Mouse (Mus musculus) embryonic facial prominence, embryonic 15.5 days (tissue): ENCODE data around the gene Rasip1. TPM values are rescaled to one million over a fixed set of nuclear protein-coding genes. Genes with fewer than 3 reads are reported as not detected.

Source experiments
- ATAC-seq: fragments of 200-750 bp; cut with Nextera tagmentation; 2 replicates; pipeline ENCODE4 v1.8.0; 2017; ENCODE audit warnings: low read depth, moderate TSS enrichment; ENCODE audit not compliant: insufficient number of reproducible peaks, low FRiP score, low TSS enrichment
- H3K27ac ChIP-seq: fragments of 300-500 bp; sonication (generic); replicated peaks from 2 replicates; pipeline ENCODE4 v1.5.1; 2015; ENCODE audit warnings: mild to moderate bottlenecking, inconsistent platforms
- H3K27me3 ChIP-seq: fragments of 300-500 bp; sonication (generic); 2 replicates; pipeline ENCODE4 v1.6.1; 2015; ENCODE audit warnings: inconsistent platforms
- H3K36me3 ChIP-seq: fragments of 300-500 bp; sonication (generic); 2 replicates; pipeline ENCODE4 v1.6.1; 2015; ENCODE audit warnings: mild to moderate bottlenecking, inconsistent platforms
- H3K4me1 ChIP-seq: fragments of 300-500 bp; sonication (generic); 2 replicates; pipeline ENCODE4 v1.6.1; 2015; ENCODE audit warnings: inconsistent platforms
- H3K4me2 ChIP-seq: fragments of 300-500 bp; sonication (generic); replicated peaks from 2 replicates; pipeline ENCODE4 v1.6.1; 2015; ENCODE audit warnings: mild to moderate bottlenecking, inconsistent platforms
- H3K4me3 ChIP-seq: fragments of 300-500 bp; sonication (generic); replicated peaks from 2 replicates; pipeline ENCODE4 v1.5.1; 2015; ENCODE audit warnings: mild to moderate bottlenecking, inconsistent platforms
- H3K9ac ChIP-seq: fragments of 300-500 bp; sonication (generic); 2 replicates; pipeline ENCODE4 v1.6.1; 2015; ENCODE audit warnings: inconsistent platforms
- H3K9me3 ChIP-seq: fragments of 300-500 bp; sonication (generic); replicated peaks from 2 replicates; pipeline ENCODE4 v1.6.1; 2016; ENCODE audit warnings: inconsistent platforms
- whole genome bisulfite sequencing: fragments of 180-500 bp; shearing (Covaris S2); methylation state at CpG from one replicate; pipeline ENCODE4 v1.1.7; 2015; 5-methylcytosine and 5-hydroxymethylcytosine counted together
- polyA plus RNA-seq: library from polyadenylated mRNA; unstranded; fragments of >200 nt; fragmentation: Nextera tagmentation; extraction: Ambion mirVana; gene quantifications from 2 replicates; pipeline ENCODE4 v1.2.1, GENCODE M21; 2015

Gene Rasip1
- polyA plus RNA-seq, 1 experiment from 2014 or later, result 15.3 TPM

DNA sequence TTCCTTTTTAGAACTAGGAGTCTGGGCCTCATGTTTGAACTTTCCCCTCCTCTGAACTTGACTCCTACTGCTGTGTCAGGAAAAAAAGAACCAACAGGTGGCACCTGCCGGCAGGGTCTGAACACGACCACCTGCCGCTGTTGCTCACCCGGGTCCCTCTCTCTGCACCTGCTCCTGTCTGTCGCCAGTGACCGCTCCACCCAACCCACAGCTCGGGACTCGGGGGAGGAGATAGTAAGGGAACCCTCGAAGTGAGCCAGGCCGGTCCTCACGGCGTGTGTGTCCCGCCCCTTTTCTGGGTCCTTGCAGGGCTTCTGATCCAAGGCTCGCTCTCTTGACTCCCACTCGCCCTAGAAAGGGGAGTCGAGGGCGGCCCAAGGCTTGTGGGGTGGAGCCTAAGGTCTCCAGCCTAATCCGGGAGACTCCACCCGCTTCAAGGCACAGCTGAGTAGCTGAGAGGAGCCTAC is 12.3 kb downstream of the Rasip1 start, which contains the start of gene Mamstr:
TSS of gene Mamstr (plus strand) at position 417 of the 467 bp plus-strand sequence.
- peak within 1 kb of the TSS; percentile 72 for H3K4me2 ChIP-seq
- H3K27ac ChIP-seq, result peak within 1 kb of the TSS; percentile 83
- H3K27me3 ChIP-seq, result no peaks in the 10 kb centered on the region
- peaks cover 14% of the 10 kb centered on the region; the same call in 1 of the 2 replicates for H3K36me3 ChIP-seq
- ATAC-seq, result no peak
- no peaks in the 10 kb centered on the region for H3K9me3 ChIP-seq
- no peak within 1 kb of the TSS for H3K9ac ChIP-seq
- peak within 1 kb of the TSS; percentile 13 for H3K4me3 ChIP-seq
- 17% methylated on average over 19 of the region's 19 CpGs for WGBS
- H3K4me1 ChIP-seq, result peaks cover 65% of the 10 kb centered on the region

DNA sequence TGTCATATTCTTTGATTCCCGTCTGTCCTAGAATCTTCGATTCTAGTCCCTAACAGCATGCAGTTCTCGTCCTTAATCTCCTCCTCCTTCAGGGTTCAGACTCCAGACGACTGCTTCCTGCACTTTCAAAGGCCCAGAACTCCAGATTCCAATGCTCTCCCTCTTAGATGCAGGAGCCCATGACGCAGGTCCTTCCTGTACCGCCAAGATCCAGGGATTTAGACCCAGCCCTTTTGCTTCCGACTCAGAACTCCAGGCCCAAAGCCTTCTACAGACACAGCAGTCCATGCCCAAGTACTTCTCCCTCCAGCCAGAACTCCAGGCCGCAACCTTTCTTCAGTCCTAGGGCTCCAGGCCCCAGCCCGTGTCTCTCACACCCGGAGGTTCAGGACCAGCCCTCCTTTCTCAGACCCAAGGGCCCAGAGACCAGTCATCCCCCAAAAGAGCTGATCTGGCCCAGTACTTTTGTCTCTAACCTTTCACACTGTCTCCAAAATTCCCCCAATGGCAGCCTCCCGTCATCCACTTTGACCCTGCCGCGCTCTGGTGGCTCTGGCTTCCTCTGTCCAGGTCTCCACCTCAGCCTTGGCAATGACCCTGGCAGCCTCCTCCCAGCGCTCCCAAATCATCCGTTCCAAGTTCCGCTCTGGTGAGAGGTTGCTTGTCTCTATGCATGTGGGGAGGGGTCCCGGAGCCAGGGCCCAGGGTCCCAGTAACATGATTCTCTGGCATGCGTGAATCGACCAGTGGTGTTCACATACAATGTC is 13.1 kb downstream of the Rasip1 start:
- peaks cover 14% of the 10 kb centered on the region; the same call in 1 of the 2 replicates for H3K36me3 ChIP-seq
- H3K4me2 ChIP-seq, result peak overlapping the region; percentile 72; the same call in 1 of the 2 replicates
- no peak for ATAC-seq
- peak overlapping the region; percentile 83 for H3K27ac ChIP-seq
- H3K9ac ChIP-seq, result no peak overlapping the region
- H3K9me3 ChIP-seq, result no peaks in the 10 kb centered on the region
- H3K4me3 ChIP-seq, result peak overlapping the region; percentile 13
- 68% methylated on average over 19 of the region's 19 CpGs for WGBS
- peaks cover 70% of the 10 kb centered on the region for H3K4me1 ChIP-seq
- H3K27me3 ChIP-seq, result no peaks in the 10 kb centered on the region

DNA sequence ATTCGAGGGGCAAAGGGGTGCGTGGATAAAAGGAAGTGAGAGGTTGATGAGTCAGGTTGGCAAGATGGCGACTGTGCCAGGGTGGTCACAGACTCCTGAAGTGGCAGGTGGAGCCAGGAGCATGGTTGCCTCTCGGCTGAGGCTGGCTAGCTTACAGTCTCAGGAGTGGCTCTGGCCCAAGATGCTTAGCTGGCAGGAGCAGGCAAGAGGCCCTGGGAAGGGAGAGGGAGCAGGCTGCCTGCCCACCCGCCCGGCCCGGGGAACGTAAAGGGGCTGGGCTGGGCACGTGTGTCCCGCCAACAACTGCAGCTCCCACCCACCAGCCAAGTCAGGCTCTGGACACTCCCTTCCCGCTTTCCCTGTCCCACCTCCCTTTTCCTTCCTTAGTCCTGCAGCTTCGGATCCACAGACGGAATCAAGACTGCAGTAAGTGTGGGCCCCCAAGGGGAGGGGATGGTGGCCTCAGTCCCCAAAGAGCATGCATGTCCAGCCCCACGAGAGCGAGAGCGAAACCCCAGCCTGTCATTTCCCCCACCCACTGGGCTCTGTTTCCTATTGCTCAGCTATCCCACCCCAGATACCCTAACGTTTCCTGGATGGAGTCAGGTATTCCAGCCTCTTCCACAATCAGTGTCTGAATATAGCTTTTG is 14.2 kb downstream of the Rasip1 start:
- peak overlapping the region; percentile 22; the same call in 1 of the 2 replicates for H3K9ac ChIP-seq
- H3K4me1 ChIP-seq, result peaks cover 70% of the 10 kb centered on the region
- H3K4me3 ChIP-seq, result peak overlapping the region; percentile 44
- H3K4me2 ChIP-seq, result peak overlapping the region; percentile 72
- peak overlapping the region; percentile 84 for H3K27ac ChIP-seq
- ATAC-seq, result peak; percentile 35; the same call in 1 of the 2 replicates
- no peaks in the 10 kb centered on the region for H3K27me3 ChIP-seq
- 36% methylated on average over 17 of the region's 17 CpGs for WGBS
- H3K36me3 ChIP-seq, result peaks cover 8% of the 10 kb centered on the region; the same call in 1 of the 2 replicates
- no peaks in the 10 kb centered on the region for H3K9me3 ChIP-seq

DNA sequence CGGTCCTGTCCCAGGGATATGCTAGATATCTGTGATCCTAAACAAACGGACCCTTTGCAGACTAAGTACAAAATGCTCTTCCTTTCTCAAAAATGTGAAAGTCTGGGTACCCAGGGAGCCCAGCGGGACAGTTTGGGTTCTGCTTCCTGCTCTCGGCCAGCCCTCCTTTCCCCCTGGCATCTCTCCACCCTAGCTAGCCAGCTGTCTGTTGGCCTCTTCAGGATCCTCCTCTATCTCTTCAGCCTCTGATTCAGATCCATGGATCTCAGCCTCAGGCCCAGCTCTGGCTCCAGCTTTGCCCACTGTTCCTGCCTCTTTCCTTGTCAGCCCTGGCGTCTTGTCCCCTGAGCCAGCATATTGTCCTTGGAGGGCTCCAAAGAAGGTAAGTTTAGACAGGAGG is 14.8 kb downstream of the Rasip1 start:
- Histone ChIP-seq H3K4me2 (peak overlapping the region; percentile 72), H3K27me3 (no peaks in the 10 kb centered on the region), H3K4me1 (peaks cover 70% of the 10 kb centered on the region), H3K9ac (0 out of 2 replicates have a peak overlapping the region, but pooled peaks have one; percentile 51), H3K4me3 (peak overlapping the region; percentile 44), H3K36me3 (peaks cover 3% of the 10 kb centered on the region; the same call in 1 of the 2 replicates), H3K9me3 (no peaks in the 10 kb centered on the region), H3K27ac (peak overlapping the region; percentile 84)
- WGBS, result 71% methylated on average over 5 of the region's 5 CpGs
- ATAC-seq, result no peak

DNA sequence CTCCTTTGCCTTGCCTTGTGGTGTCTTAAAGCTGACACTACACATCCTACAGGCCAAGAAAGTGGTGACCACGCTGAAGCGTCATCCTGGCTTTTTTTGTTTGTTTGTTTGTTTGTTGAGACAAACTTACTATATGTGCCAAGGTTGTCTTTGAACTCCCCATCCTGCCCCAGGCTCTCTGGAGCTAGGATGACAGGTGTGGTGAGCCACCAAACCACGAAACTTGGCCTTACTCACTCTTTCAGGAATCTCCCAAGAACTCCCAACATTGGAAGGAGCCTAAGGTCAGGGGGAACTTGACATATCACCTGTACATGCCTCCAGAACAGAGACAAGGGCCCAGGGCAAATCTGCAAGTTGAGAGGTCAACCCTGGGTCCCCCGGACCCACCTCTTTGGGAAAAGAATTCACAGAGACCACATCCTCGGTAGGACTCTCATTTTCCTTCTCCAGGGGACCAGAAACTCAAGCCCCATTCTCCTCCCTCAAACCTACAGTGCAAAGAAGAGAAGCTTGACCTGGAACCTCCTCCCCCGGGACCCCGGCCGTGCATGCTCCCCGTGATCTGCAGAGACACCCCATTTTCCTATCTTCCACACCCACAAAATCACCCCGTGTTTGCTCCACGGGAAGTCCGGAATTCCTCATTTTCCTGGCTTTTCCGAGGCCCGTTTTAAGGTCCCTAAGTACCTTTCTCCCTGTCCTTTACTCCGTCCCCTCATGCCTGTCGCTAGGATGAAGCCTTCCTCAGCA is 15.4 kb downstream of the Rasip1 start:
- H3K4me1 ChIP-seq, result peaks cover 69% of the 10 kb centered on the region
- H3K27me3 ChIP-seq, result no peaks in the 10 kb centered on the region
- no peak for ATAC-seq
- no peaks in the 10 kb centered on the region for H3K36me3 ChIP-seq
- H3K9ac ChIP-seq, result peak overlapping the region; percentile 51
- H3K27ac ChIP-seq, result peak overlapping the region; percentile 84
- peak overlapping the region; percentile 72 for H3K4me2 ChIP-seq
- peak overlapping the region; percentile 44 for H3K4me3 ChIP-seq
- H3K9me3 ChIP-seq, result no peaks in the 10 kb centered on the region
- WGBS, result 33% methylated on average over 16 of the region's 16 CpGs

DNA sequence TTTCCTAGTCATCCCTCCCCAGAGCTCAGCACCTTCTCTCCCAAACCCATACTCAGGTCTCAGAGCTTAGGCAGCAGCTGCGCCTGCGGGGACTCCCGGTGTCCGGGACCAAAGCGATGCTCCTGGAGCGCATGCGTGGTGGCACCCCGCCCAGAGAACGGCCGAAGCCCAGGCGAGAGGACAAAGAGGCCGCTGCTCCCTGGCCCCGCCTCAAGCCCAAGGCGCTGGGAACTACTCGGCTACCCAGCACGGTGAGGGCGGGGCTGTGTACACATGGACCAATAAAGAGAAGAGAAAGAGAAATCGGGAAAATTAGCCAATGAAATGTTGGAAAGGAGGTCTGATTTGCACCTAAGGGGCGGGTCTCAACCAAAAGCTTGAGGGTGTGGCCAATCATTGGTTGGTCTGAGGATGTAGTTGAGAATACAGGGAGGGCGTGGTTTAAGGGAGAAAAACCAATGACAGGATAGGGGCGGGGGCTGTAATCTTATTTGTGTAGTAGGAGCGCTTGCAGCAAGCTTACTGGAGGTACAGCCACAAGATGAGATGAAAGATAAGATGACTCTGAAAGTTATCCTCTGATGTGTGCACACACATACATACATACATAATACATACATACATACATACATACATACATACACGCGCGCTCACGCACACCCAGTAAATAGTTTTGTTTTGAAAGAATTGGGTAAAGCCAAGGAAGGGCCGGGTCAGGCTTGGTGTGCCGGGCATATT is 16.3 kb downstream of the Rasip1 start:
- Histone ChIP-seq H3K27ac (peak overlapping the region; percentile 84), H3K9ac (peak overlapping the region; percentile 51), H3K4me1 (peaks cover 61% of the 10 kb centered on the region), H3K9me3 (no peaks in the 10 kb centered on the region), H3K4me3 (peak overlapping the region; percentile 44), H3K36me3 (no peaks in the 10 kb centered on the region), H3K4me2 (peak overlapping the region; percentile 72), H3K27me3 (no peaks in the 10 kb centered on the region)
- WGBS, result 2% methylated on average over 28 of the region's 28 CpGs
- peak; percentile 88 for ATAC-seq

DNA sequence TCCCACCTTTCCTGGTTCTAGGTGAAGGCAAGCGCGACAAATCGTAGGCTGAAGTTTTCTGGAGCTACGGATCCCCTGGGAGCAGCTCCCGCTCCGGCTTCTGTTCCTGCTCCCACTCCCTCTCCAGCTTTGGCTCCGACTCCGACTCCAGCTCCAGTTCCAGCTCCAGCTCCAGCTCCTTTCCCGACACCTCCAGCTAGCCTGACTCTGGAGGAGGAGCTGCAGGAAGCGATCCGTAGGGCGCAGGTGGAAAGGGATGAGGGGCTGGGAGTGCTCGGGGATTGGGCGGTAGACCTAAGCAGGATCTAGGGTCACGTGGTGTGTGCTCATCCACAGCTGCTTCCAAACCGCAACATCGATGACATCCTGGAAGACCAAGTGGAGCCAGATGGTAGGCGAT is 16.9 kb downstream of the Rasip1 start:
- peak; percentile 14; the same call in 1 of the 2 replicates for ATAC-seq
- WGBS, result 2% methylated on average over 18 of the region's 18 CpGs
- Histone ChIP-seq H3K4me3 (peak overlapping the region; percentile 44), H3K27ac (peak overlapping the region; percentile 84), H3K4me1 (peaks cover 57% of the 10 kb centered on the region), H3K4me2 (peak overlapping the region; percentile 72), H3K9me3 (no peaks in the 10 kb centered on the region), H3K27me3 (no peaks in the 10 kb centered on the region), H3K9ac (0 out of 2 replicates have a peak overlapping the region, but pooled peaks have one; percentile 13), H3K36me3 (no peaks in the 10 kb centered on the region)

DNA sequence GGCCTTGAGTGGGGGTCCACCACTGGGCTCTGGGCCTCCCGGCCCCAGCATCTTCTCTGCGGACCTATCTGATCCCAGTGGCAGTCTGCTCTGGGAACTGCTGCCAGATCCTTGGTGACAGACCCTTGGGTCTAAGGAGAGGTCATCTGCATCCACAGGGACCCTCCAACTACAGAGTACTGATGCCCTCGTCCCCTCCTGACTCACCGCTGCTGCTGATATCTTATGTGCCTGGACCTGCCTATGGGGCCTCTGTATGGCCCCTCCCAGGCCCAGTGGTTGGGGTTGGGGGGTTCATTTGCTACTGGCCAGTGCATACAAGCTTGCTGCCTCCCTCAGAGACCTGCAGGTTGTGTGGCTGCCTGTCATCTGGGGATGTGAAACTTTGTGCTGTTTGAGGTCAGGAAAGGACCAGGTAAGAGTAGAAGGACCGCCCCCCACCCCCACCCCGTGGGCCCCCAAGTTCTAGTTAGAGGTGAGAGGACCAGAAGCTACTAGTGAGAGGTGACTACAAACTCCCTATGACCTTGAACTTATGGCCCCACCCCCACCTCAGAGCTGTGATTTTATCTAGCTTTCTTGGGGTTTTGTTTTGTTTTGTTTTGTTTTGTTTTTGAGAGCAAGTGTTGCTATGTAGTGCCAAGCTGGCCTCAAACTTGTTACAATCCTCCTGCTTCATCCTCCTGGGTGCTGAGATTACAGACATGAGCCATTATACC is 17.7 kb downstream of the Rasip1 start:
- H3K4me3 ChIP-seq, result no peak overlapping the region

DNA sequence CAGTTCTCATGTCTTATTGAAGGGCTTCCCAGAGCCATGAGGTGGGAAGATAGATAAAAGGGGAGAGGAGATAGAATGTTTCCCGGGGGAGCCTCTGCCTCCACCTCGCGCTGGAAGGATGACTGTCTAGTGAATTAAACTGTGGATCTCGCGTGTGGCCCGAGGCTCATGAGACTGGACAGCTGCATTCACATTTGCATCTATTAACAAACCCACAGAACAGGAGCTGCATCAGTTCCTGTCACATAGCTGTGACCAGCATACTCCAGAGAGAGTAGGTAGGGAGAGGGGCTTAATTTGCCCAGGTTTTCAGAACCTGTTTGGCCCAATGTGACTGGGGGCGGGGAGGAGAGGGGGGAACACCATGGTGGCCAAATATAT is 18.3 kb downstream of the Rasip1 start:
- H3K27ac ChIP-seq, result no peak overlapping the region
- no peak overlapping the region for H3K4me2 ChIP-seq
- peaks cover 43% of the 10 kb centered on the region for H3K4me1 ChIP-seq
- H3K36me3 ChIP-seq, result no peaks in the 10 kb centered on the region
- ATAC-seq, result no peak
- 88% methylated on average over 7 of the region's 7 CpGs for WGBS
- no peak overlapping the region for H3K4me3 ChIP-seq
- H3K9me3 ChIP-seq, result no peaks in the 10 kb centered on the region
- H3K27me3 ChIP-seq, result no peaks in the 10 kb centered on the region
- H3K9ac ChIP-seq, result no peak overlapping the region

More for the DNA sequence above, 17.7 kb downstream of the Rasip1 start:
- 0 out of 2 replicates have a peak overlapping the region, but pooled peaks have one; percentile 84 for H3K27ac ChIP-seq
- peak overlapping the region; percentile 72 for H3K4me2 ChIP-seq
- 62% methylated on average over 6 of the region's 6 CpGs for WGBS
- H3K4me1 ChIP-seq, result peaks cover 48% of the 10 kb centered on the region
- no peak for ATAC-seq
- no peaks in the 10 kb centered on the region for H3K36me3 ChIP-seq
- no peaks in the 10 kb centered on the region for H3K9me3 ChIP-seq
- H3K27me3 ChIP-seq, result no peaks in the 10 kb centered on the region
- no peak overlapping the region for H3K9ac ChIP-seq

DNA sequence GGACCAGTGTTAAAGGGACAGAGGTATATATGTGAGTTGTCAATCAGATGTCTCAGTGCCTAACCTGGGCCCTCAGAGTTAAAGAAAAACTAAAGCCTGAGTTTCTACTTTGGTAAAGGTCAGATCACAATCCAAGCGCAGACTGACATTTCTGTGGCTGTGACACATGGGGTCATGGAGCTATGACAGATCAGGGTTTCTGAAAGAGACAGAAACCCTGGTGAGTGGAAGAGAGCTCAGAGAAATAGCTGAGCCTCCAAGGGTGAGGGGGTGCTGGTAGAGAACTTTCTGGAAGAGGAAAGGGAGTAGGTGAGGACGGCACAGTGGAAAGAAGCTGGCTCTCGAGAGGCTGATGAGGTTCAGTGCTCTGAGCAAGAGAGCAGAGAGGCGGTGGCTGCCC is 19.4 kb downstream of the Rasip1 start:
- no peak for ATAC-seq
- whole genome bisulfite sequencing, result 82% methylated on average over 4 of the region's 4 CpGs
- Histone ChIP-seq H3K4me3 (no peak overlapping the region), H3K27me3 (no peaks in the 10 kb centered on the region), H3K9ac (no peak overlapping the region), H3K36me3 (no peaks in the 10 kb centered on the region), H3K4me1 (peaks cover 32% of the 10 kb centered on the region), H3K9me3 (no peaks in the 10 kb centered on the region), H3K4me2 (no peak overlapping the region), H3K27ac (no peak overlapping the region)
